Mouse (Mus musculus): ENCODE data around the gene Bok. TPM values are rescaled to one million over a fixed set of nuclear protein-coding genes. Genes with fewer than 3 reads are reported as not detected.

Gene Bok
- polyA plus RNA-seq (2014; fragmentation: Nextera tagmentation; extraction: Ambion mirVana): 46.5 and 51.3 TPM in 2 replicates

DNA sequence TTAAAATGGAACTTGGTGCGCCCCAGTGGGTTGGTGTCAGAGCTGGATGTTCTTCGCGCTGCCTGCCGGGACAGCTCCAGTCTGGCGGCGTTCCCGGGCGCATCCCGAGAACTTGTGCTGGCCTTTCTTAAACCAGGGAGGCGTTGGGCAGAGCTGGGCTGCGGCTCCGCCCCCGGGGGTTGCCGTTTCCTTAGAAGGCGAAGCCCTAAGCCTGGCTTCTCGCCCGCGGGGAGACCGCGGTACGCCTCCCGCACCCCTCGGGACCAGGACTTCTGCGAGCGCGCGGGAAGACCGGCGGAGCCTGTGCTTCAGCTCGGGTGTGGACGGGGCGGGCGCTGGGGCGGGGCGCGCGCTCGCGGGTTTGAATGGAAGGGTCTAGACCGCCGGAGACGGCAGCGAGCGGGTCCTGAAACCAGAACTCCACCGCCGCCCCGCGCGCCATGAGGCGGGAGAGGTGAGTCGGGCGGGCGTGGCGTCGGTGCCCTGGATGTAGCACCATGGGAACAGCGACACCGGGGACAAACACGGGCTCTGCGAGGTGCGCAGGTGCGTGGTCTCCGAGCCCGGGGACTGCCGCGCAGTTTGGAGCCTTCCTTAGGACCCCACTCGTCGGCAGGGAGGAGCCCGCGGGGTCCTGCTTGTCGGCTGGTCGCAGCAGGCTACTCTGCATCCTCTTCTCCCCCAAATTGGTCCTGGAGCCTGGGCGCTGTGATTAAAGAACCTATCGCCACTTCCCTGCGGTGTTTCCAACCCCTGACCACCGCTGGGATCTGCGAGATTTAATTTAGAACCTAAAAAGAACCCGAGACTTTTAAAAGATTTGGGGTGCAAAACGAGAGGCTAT is at the start of gene Bok:
Gene Bok (plus strand): TSS at position 260 of the 844 bp plus-strand sequence.
- H3K36me3 ChIP-seq (ENCODE audit: control insufficient read depth, insufficient read depth, low read length): no peaks in the 10 kb centered on the region
- ATAC-seq (replicated peaks; ENCODE audit: low FRiP score, low TSS enrichment, low read depth): peak; percentile 72
- WGBS: under 1% methylated on average over 78 of the region's 78 CpGs
- no peaks in the 10 kb centered on the region for H3K27me3 ChIP-seq (replicated peaks; ENCODE audit: control insufficient read depth, insufficient read depth, low read length)
- peak within 1 kb of the TSS; percentile 59 for H3K9ac ChIP-seq (ENCODE audit: low read length)
- peak within 1 kb of the TSS; percentile 63 for H3K4me3 ChIP-seq (ENCODE audit: low read depth, low read length)
- peak; percentile 88 for DNase-seq (ENCODE audit: low spot score)
- peak within 1 kb of the TSS; percentile 66 for H3K27ac ChIP-seq (ENCODE audit: low read depth)
- H3K4me2 ChIP-seq (ENCODE audit: low read length): peak within 1 kb of the TSS; percentile 89
- H3K4me1 ChIP-seq (replicated peaks; ENCODE audit: control insufficient read depth, insufficient read depth, low read length): 0 out of 2 replicates have a peak, but pooled peaks cover 3% of the 10 kb centered on the region
- H3K9me3 ChIP-seq (ENCODE audit: control insufficient read depth, low read length): no peaks in the 10 kb centered on the region

- H3K27ac ChIP-seq (ENCODE audit: low read depth): peak overlapping the region; percentile 71
- peak overlapping the region; percentile 90 for H3K4me2 ChIP-seq (ENCODE audit: low read length)
- no peak for DNase-seq (ENCODE audit: low spot score)
- H3K36me3 ChIP-seq (ENCODE audit: control insufficient read depth, insufficient read depth, low read length): peaks cover 6% of the 10 kb centered on the region; the same call in 1 of the 2 replicates
- WGBS: 33% methylated on average over 7 of the region's 7 CpGs
- peak overlapping the region; percentile 54 for H3K9ac ChIP-seq (ENCODE audit: low read length)
- peak overlapping the region; percentile 91 for H3K4me3 ChIP-seq (ENCODE audit: low read depth, low read length)
- no peaks in the 10 kb centered on the region for H3K9me3 ChIP-seq (ENCODE audit: control insufficient read depth, low read length)
- peak; percentile 42 for ATAC-seq (replicated peaks; ENCODE audit: low FRiP score, low TSS enrichment, low read depth)
- peaks cover 9% of the 10 kb centered on the region; the same call in 1 of the 2 replicates for H3K4me1 ChIP-seq (replicated peaks; ENCODE audit: control insufficient read depth, insufficient read depth, low read length)
- H3K27me3 ChIP-seq (replicated peaks; ENCODE audit: control insufficient read depth, insufficient read depth, low read length): no peaks in the 10 kb centered on the region
Measured at GRCm38 (mm10) chr1:93636211-93636897, 49.1 kb upstream of the Bok start.

GRCm38 (mm10) chr1:93641978-93642377 is 43.5 kb upstream of the Bok start:
- H3K36me3 ChIP-seq (ENCODE audit: control insufficient read depth, insufficient read depth, low read length): no peaks in the 10 kb centered on the region
- WGBS: 87% methylated on average over 2 of the region's 2 CpGs
- ATAC-seq (replicated peaks; ENCODE audit: low FRiP score, low TSS enrichment, low read depth): no peak
- H3K27me3 ChIP-seq (replicated peaks; ENCODE audit: control insufficient read depth, insufficient read depth, low read length): no peaks in the 10 kb centered on the region
- no peaks in the 10 kb centered on the region for H3K4me1 ChIP-seq (replicated peaks; ENCODE audit: control insufficient read depth, insufficient read depth, low read length)
- no peaks in the 10 kb centered on the region for H3K9me3 ChIP-seq (ENCODE audit: control insufficient read depth, low read length)
- H3K4me3 ChIP-seq (ENCODE audit: low read depth, low read length): no peak overlapping the region
- H3K27ac ChIP-seq (ENCODE audit: low read depth): no peak overlapping the region
- no peak for DNase-seq (ENCODE audit: low spot score)
- H3K9ac ChIP-seq (ENCODE audit: low read length): no peak overlapping the region
- no peak overlapping the region for H3K4me2 ChIP-seq (ENCODE audit: low read length)

DNA sequence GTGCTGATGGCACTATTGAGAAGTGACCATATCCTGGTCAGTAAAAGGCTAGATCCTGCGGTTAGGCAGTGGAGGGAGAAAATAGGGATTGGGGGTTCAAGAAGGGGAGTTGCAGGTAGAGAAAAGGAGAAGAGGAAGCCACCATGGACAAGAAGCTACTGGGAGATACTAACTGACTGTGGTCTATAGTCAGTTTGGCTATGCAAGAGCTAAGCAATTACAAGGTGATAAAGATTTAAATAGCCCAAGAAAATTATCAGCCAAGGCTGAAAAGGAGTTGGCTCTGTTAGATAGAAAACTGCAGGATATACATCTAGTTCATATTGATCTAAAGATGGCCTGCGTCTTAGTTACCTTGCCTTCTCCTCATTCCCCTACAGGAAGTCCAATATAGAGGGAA is 42.8 kb upstream of the Bok start:
- Histone ChIP-seq H3K27ac (ENCODE audit: low read depth) (no peak overlapping the region), H3K36me3 (ENCODE audit: control insufficient read depth, insufficient read depth, low read length) (no peaks in the 10 kb centered on the region), H3K9ac (ENCODE audit: low read length) (no peak overlapping the region), H3K9me3 (ENCODE audit: control insufficient read depth, low read length) (no peaks in the 10 kb centered on the region), H3K4me1 (replicated peaks; ENCODE audit: control insufficient read depth, insufficient read depth, low read length) (no peaks in the 10 kb centered on the region), H3K4me2 (ENCODE audit: low read length) (no peak overlapping the region), H3K4me3 (ENCODE audit: low read depth, low read length) (no peak overlapping the region), H3K27me3 (replicated peaks; ENCODE audit: control insufficient read depth, insufficient read depth, low read length) (no peaks in the 10 kb centered on the region)
- DNase-seq (ENCODE audit: low spot score): no peak
- ATAC-seq (replicated peaks; ENCODE audit: low FRiP score, low TSS enrichment, low read depth): no peak
- 93% methylated on average over 2 of the region's 2 CpGs for WGBS

DNA sequence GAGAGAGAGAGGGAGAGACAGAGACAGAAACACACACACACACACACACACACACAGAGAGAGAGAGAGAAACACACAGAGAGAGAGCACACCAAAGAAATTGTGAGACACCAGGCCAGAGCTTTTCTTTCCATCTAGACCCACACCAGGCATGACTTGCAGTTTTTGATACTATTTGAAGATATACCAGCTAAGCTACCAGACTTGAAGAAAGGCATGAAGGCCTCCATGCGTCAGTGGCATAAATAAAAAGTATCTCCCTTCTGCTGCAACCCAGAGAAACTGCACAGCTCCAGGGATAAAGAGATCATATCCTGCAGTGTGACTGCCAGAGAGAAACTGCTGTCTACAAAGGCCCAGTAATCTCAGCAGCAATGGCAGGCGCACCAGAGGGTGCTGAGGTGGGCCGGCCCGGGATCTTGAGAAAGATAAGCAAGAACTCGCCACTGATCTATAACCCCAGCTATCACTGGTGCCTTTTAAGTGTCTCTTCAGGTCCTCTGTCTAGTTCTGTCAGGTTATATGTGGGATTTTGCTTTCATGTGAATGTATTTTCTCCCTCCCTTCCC is 35.8 kb upstream of the Bok start:
- Histone ChIP-seq H3K4me3 (ENCODE audit: low read depth, low read length) (no peak overlapping the region), H3K4me2 (ENCODE audit: low read length) (no peak overlapping the region), H3K27ac (ENCODE audit: low read depth) (no peak overlapping the region), H3K36me3 (ENCODE audit: control insufficient read depth, insufficient read depth, low read length) (no peaks in the 10 kb centered on the region), H3K9ac (ENCODE audit: low read length) (no peak overlapping the region), H3K9me3 (ENCODE audit: control insufficient read depth, low read length) (no peaks in the 10 kb centered on the region), H3K4me1 (replicated peaks; ENCODE audit: control insufficient read depth, insufficient read depth, low read length) (no peaks in the 10 kb centered on the region), H3K27me3 (replicated peaks; ENCODE audit: control insufficient read depth, insufficient read depth, low read length) (no peaks in the 10 kb centered on the region)
- DNase-seq (ENCODE audit: low spot score) (no peak), ATAC-seq (replicated peaks; ENCODE audit: low FRiP score, low TSS enrichment, low read depth) (no peak)
- 70% methylated on average over 5 of the region's 5 CpGs for WGBS

- Histone ChIP-seq H3K4me2 (ENCODE audit: low read length) (no peak overlapping the region), H3K27me3 (replicated peaks; ENCODE audit: control insufficient read depth, insufficient read depth, low read length) (no peaks in the 10 kb centered on the region), H3K36me3 (ENCODE audit: control insufficient read depth, insufficient read depth, low read length) (no peaks in the 10 kb centered on the region), H3K9ac (ENCODE audit: low read length) (no peak overlapping the region), H3K9me3 (ENCODE audit: control insufficient read depth, low read length) (no peaks in the 10 kb centered on the region), H3K4me3 (ENCODE audit: low read depth, low read length) (no peak overlapping the region), H3K4me1 (replicated peaks; ENCODE audit: control insufficient read depth, insufficient read depth, low read length) (no peaks in the 10 kb centered on the region), H3K27ac (ENCODE audit: low read depth) (no peak overlapping the region)
- ATAC-seq (replicated peaks; ENCODE audit: low FRiP score, low TSS enrichment, low read depth) (no peak), DNase-seq (ENCODE audit: low spot score) (no peak)
- WGBS: 53% methylated on average over 2 of the region's 2 CpGs
Measured at GRCm38 (mm10) chr1:93654275-93654674, 31.2 kb upstream of the Bok start.

DNA sequence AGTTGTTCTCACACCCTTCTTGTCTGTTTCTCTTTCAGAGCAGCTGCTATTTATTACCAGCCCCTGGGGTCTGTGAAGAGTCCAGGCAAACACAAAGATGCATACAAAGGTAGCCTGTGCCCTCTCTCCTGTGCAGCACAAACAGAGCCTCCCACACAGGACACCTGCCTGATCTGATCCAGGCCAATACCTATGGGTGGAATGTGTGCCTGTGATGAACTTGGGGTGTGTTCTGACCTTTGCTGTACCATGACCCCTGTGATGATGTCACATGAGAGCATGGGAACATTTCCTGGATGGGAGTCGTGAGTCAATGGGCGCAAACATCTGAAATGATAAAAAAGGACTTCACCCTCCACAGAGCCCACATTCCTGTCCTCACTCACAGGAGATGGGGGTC is 30.7 kb upstream of the Bok start:
- Histone ChIP-seq H3K4me2 (ENCODE audit: low read length) (no peak overlapping the region), H3K27ac (ENCODE audit: low read depth) (no peak overlapping the region), H3K9ac (ENCODE audit: low read length) (no peak overlapping the region), H3K36me3 (ENCODE audit: control insufficient read depth, insufficient read depth, low read length) (no peaks in the 10 kb centered on the region), H3K27me3 (replicated peaks; ENCODE audit: control insufficient read depth, insufficient read depth, low read length) (no peaks in the 10 kb centered on the region), H3K4me3 (ENCODE audit: low read depth, low read length) (no peak overlapping the region), H3K9me3 (ENCODE audit: control insufficient read depth, low read length) (no peaks in the 10 kb centered on the region), H3K4me1 (replicated peaks; ENCODE audit: control insufficient read depth, insufficient read depth, low read length) (no peaks in the 10 kb centered on the region)
- ATAC-seq (replicated peaks; ENCODE audit: low FRiP score, low TSS enrichment, low read depth) (no peak), DNase-seq (ENCODE audit: low spot score) (no peak)
- WGBS: 63% methylated on average over 2 of the region's 2 CpGs

GRCm38 (mm10) chr1:93656325-93657024 is 29.0 kb upstream of the Bok start:
- Histone ChIP-seq H3K4me1 (replicated peaks; ENCODE audit: control insufficient read depth, insufficient read depth, low read length) (no peaks in the 10 kb centered on the region), H3K4me3 (ENCODE audit: low read depth, low read length) (no peak overlapping the region), H3K9me3 (ENCODE audit: control insufficient read depth, low read length) (no peaks in the 10 kb centered on the region), H3K4me2 (ENCODE audit: low read length) (no peak overlapping the region), H3K36me3 (ENCODE audit: control insufficient read depth, insufficient read depth, low read length) (no peaks in the 10 kb centered on the region), H3K27me3 (replicated peaks; ENCODE audit: control insufficient read depth, insufficient read depth, low read length) (no peaks in the 10 kb centered on the region), H3K9ac (ENCODE audit: low read length) (no peak overlapping the region), H3K27ac (ENCODE audit: low read depth) (no peak overlapping the region)
- peak; percentile 54 for ATAC-seq (replicated peaks; ENCODE audit: low FRiP score, low TSS enrichment, low read depth)
- no peak for DNase-seq (ENCODE audit: low spot score)
- 59% methylated on average over 7 of the region's 7 CpGs for WGBS
